Mouse (Mus musculus) lung, postnatal 0 days (tissue): Measurements from ENCODE around the gene Osbpl3.

Experiments
- CTCF ChIP-seq: IDR thresholded peaks from 2 replicates; pipeline ENCODE4 v1.5.1; 2016; ENCODE audit warnings: antibody characterized with exemption, mild to moderate bottlenecking
- EP300 ChIP-seq: IDR thresholded peaks from 2 replicates; pipeline ENCODE4 v1.6.1; 2016; ENCODE audit warnings: antibody characterized with exemption, mild to moderate bottlenecking, control low read depth

DNA sequence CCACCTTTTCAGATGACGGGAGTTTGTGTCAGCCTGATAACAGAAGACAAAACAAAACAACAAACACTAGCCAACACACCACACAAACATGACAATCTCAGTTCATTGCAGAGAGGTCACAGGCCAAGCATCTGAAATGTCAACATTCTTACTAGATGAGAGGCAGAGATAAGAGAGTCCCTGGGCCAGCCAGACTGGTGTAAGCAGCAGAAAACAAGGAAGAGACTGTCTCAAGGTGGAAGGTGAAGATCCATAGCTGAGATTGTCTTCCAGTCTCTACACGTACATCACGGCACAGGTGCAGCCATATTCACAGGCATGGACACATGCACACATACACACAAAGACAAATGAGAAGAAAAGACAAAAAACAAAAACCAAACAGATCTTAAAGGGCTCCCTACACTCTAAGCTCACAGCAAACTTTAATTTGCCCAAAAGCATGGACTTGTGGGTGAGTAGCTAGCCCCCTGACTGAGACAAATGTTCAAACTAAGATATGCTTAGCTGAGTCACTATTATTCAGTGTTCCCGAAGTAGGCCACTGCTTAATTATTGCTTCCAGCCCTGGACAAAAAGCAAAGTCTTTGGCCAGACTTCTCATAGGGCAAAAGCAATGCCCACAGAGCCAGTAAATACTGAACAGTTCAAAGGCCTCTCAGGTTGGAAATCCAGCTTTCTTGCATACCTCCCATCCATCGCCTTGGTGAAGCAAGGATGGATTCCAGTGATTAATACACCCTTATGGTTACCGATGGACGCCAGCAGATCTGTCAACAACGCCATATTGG is 87.3 kb downstream of the Osbpl3 start:
- no peak for TF ChIP-seq CTCF
- no peak for TF ChIP-seq EP300
